Mouse (Mus musculus) midbrain, embryonic 11.5 days (tissue): ENCODE measurements around the gene Zbtb32. TPM values are rescaled to one million over a fixed set of nuclear protein-coding genes. Genes with fewer than 3 reads are reported as not detected.

Experiments used
- ATAC-seq: fragments of 200-750 bp; cut with Nextera tagmentation; 2 replicates; pipeline ENCODE4 v1.8.0; 2017; ENCODE audit warnings: moderate TSS enrichment, moderate library complexity; ENCODE audit not compliant: low FRiP score
- DNase-seq: peaks from one replicate; pipeline ENCODE4 v3.0.0; 2015; ENCODE audit warnings: low spot score; ENCODE audit errors: missing footprints
- H3K27ac ChIP-seq: fragments of 300-500 bp; sonication (generic); 2 replicates; pipeline ENCODE4 v1.5.1; 2014; ENCODE audit warnings: low read depth, low read length
- H3K27me3 ChIP-seq: fragments of 300-500 bp; sonication (generic); 2 replicates; pipeline ENCODE4 v1.6.1; 2014; ENCODE audit warnings: mild to moderate bottlenecking, low read length, moderate library complexity, mixed read lengths; ENCODE audit not compliant: control insufficient read depth, insufficient read depth
- H3K36me3 ChIP-seq: fragments of 300-500 bp; sonication (generic); 2 replicates; pipeline ENCODE4 v1.6.1; 2014; ENCODE audit warnings: mild to moderate bottlenecking, low read length, moderate library complexity, mixed read lengths; ENCODE audit not compliant: control insufficient read depth, insufficient read depth
- H3K4me1 ChIP-seq: fragments of 300-500 bp; sonication (generic); 2 replicates; pipeline ENCODE4 v1.6.1; 2014; ENCODE audit warnings: low read length; ENCODE audit not compliant: control insufficient read depth, insufficient read depth
- H3K4me2 ChIP-seq: fragments of 300-500 bp; sonication (generic); 2 replicates; pipeline ENCODE4 v1.6.1; 2014; ENCODE audit warnings: mild to moderate bottlenecking, moderate library complexity
- H3K4me3 ChIP-seq: fragments of 300-500 bp; sonication (generic); 2 replicates; pipeline ENCODE4 v1.5.1; 2014; ENCODE audit warnings: low read depth, low read length
- H3K9ac ChIP-seq: fragments of 300-500 bp; sonication (generic); 2 replicates; pipeline ENCODE4 v1.6.1; 2014; ENCODE audit warnings: low read length
- H3K9me3 ChIP-seq: fragments of 300-500 bp; sonication (generic); 2 replicates; pipeline ENCODE4 v1.6.1; 2016; ENCODE audit warnings: low read length; ENCODE audit not compliant: control insufficient read depth
- WGBS: fragments of 180-500 bp; shearing (Covaris S2); extraction: QIAGEN DNeasy Blood & Tissue Kit; methylation state at CpG from one replicate; pipeline ENCODE4 v1.1.7; 2014; 5-methylcytosine and 5-hydroxymethylcytosine counted together
- polyA plus RNA-seq: library from polyadenylated mRNA; unstranded; fragments of >200 nt; fragmentation: Nextera tagmentation; extraction: Ambion mirVana; gene quantifications from 2 replicates; pipeline ENCODE4 v1.2.1, GENCODE M21; 2014

Zbtb32 gene
- polyA plus RNA-seq, 1 experiment from 2014 or later: 0.25 TPM

GRCm38 (mm10) chr7:30625530-30626384, 27.0 kb upstream of the Zbtb32 start, which contains the start of gene Cox6b1:
Gene Cox6b1 (minus strand): TSS chr7:30626151.
- Histone ChIP-seq H3K27me3 (peaks cover 3% of the 10 kb centered on the region; the same call in 1 of the 2 replicates), H3K36me3 (peaks cover 8% of the 10 kb centered on the region), H3K4me1 (peaks cover 6% of the 10 kb centered on the region), H3K9ac (peak within 1 kb of the TSS; percentile 81), H3K4me2 (peak within 1 kb of the TSS; percentile 87), H3K9me3 (no peaks in the 10 kb centered on the region), H3K4me3 (peak within 1 kb of the TSS; percentile 62), H3K27ac (no peak within 1 kb of the TSS)
- ATAC-seq (peak; percentile 92), DNase-seq (peak; percentile 99)
- WGBS: 2% methylated on average over 44 of the region's 44 CpGs

- H3K36me3 ChIP-seq: peaks cover 14% of the 10 kb centered on the region
- no peak for ATAC-seq
- H3K27ac ChIP-seq: no peak overlapping the region
- peak; percentile 73 for DNase-seq
- no peak overlapping the region for H3K9ac ChIP-seq
- no peaks in the 10 kb centered on the region for H3K4me1 ChIP-seq
- no peak overlapping the region for H3K4me2 ChIP-seq
- H3K9me3 ChIP-seq: no peaks in the 10 kb centered on the region
- 87% methylated on average over 3 of the region's 3 CpGs for WGBS
- H3K4me3 ChIP-seq: no peak overlapping the region
- no peaks in the 10 kb centered on the region for H3K27me3 ChIP-seq
Observed at GRCm38 (mm10) chr7:30619202-30619601, 20.5 kb upstream of the Zbtb32 start.

GRCm38 (mm10) chr7:30618658-30619057, 19.9 kb upstream of the Zbtb32 start:
- ATAC-seq (no peak), DNase-seq (peak; percentile 57)
- Histone ChIP-seq H3K36me3 (peaks cover 13% of the 10 kb centered on the region), H3K4me3 (no peak overlapping the region), H3K9ac (no peak overlapping the region), H3K9me3 (no peaks in the 10 kb centered on the region), H3K27me3 (no peaks in the 10 kb centered on the region), H3K4me2 (no peak overlapping the region), H3K27ac (no peak overlapping the region), H3K4me1 (no peaks in the 10 kb centered on the region)
- WGBS: 96% methylated on average over 9 of the region's 9 CpGs

- 63% methylated on average over 5 of the region's 5 CpGs for WGBS
- Histone ChIP-seq H3K27me3 (no peaks in the 10 kb centered on the region), H3K9me3 (no peaks in the 10 kb centered on the region), H3K4me2 (no peak overlapping the region), H3K36me3 (peaks cover 7% of the 10 kb centered on the region; the same call in 1 of the 2 replicates), H3K9ac (no peak overlapping the region), H3K4me1 (no peaks in the 10 kb centered on the region), H3K27ac (no peak overlapping the region), H3K4me3 (no peak overlapping the region)
- ATAC-seq: 0 out of 2 replicates have a peak, but pooled peaks have one; percentile 33
- no peak for DNase-seq
Observed at GRCm38 (mm10) chr7:30615049-30615760, 16.5 kb upstream of the Zbtb32 start.

- H3K36me3 ChIP-seq: peaks cover 7% of the 10 kb centered on the region; the same call in 1 of the 2 replicates
- no peaks in the 10 kb centered on the region for H3K4me1 ChIP-seq
- DNase-seq (no peak), ATAC-seq (no peak)
- H3K4me3 ChIP-seq: no peak overlapping the region
- no peak overlapping the region for H3K4me2 ChIP-seq
- no peaks in the 10 kb centered on the region for H3K9me3 ChIP-seq
- H3K9ac ChIP-seq: no peak overlapping the region
- no peak overlapping the region for H3K27ac ChIP-seq
- 78% methylated on average over 2 of the region's 2 CpGs for WGBS
- no peaks in the 10 kb centered on the region for H3K27me3 ChIP-seq
Observed at GRCm38 (mm10) chr7:30614454-30614853, 15.7 kb upstream of the Zbtb32 start.

GRCm38 (mm10) chr7:30613529-30614112, 14.9 kb upstream of the Zbtb32 start:
- H3K9ac ChIP-seq: no peak overlapping the region
- 24% methylated on average over 14 of the region's 14 CpGs for WGBS
- peaks cover 7% of the 10 kb centered on the region; the same call in 1 of the 2 replicates for H3K36me3 ChIP-seq
- H3K27me3 ChIP-seq: no peaks in the 10 kb centered on the region
- H3K27ac ChIP-seq: no peak overlapping the region
- ATAC-seq: peak; percentile 42; the same call in 1 of the 2 replicates
- DNase-seq: peak; percentile 93
- H3K4me1 ChIP-seq: no peaks in the 10 kb centered on the region
- no peaks in the 10 kb centered on the region for H3K9me3 ChIP-seq
- H3K4me3 ChIP-seq: no peak overlapping the region
- no peak overlapping the region for H3K4me2 ChIP-seq

GRCm38 (mm10) chr7:30612654-30613402, 14.1 kb upstream of the Zbtb32 start, which contains the start of gene Upk1a:
Gene Upk1a (minus strand): TSS chr7:30612847.
- Histone ChIP-seq H3K9ac (no peak within 1 kb of the TSS), H3K27me3 (no peaks in the 10 kb centered on the region), H3K36me3 (peaks cover 7% of the 10 kb centered on the region; the same call in 1 of the 2 replicates), H3K27ac (no peak within 1 kb of the TSS), H3K4me3 (no peak within 1 kb of the TSS), H3K9me3 (no peaks in the 10 kb centered on the region), H3K4me1 (no peaks in the 10 kb centered on the region), H3K4me2 (no peak within 1 kb of the TSS)
- ATAC-seq (no peak), DNase-seq (no peak)
- 79% methylated on average over 8 of the region's 8 CpGs for WGBS

GRCm38 (mm10) chr7:30610043-30610442, 11.3 kb upstream of the Zbtb32 start:
- no peak overlapping the region for H3K4me3 ChIP-seq
- 55% methylated on average over 7 of the region's 7 CpGs for WGBS
- no peak overlapping the region for H3K4me2 ChIP-seq
- no peak for ATAC-seq
- H3K4me1 ChIP-seq: no peaks in the 10 kb centered on the region
- no peak for DNase-seq
- no peak overlapping the region for H3K9ac ChIP-seq
- H3K27ac ChIP-seq: no peak overlapping the region
- H3K27me3 ChIP-seq: no peaks in the 10 kb centered on the region
- no peaks in the 10 kb centered on the region for H3K9me3 ChIP-seq
- H3K36me3 ChIP-seq: no peaks in the 10 kb centered on the region
